Mouse (Mus musculus) heart, adult 18-20 months (tissue): Measurements from ENCODE around the gene Mkrn2. TPM values are rescaled to one million over a fixed set of nuclear protein-coding genes. Genes with fewer than 3 reads are reported as not detected.

Source experiments
- total RNA-seq, 2 experiments: library from RNA; stranded (reverse); gene quantifications; 2 replicates each; pipeline ENCODE4 v1.2.3; 2021

Gene Mkrn2
- total RNA-seq, 2 experiments from 2014 or later, result 36.7 to 41.0 TPM

Other genes with a start within 250 kb of the Mkrn2 start
- 10 to 100 TPM; 12.9 to 19.0 TPM for gene Pparg, start 241.0 kb upstream of the Mkrn2 start, total RNA-seq
- gene Tsen2, start 57.2 kb upstream of the Mkrn2 start, total RNA-seq, result 1 to 10 TPM; 6.0 to 7.4 TPM
- under 1 TPM; 0.39 to 0.40 TPM for gene Mkrn2os, start 9.3 kb upstream of the Mkrn2 start, total RNA-seq
- gene Raf1, start 74.7 kb downstream of the Mkrn2 start, total RNA-seq, result 100 to 1,000 TPM; 107 to 111 TPM
- under 1 TPM; 0.54 to 0.60 TPM for gene Tmem40, start 160.5 kb downstream of the Mkrn2 start, total RNA-seq
- gene Cand2, start 172.6 kb downstream of the Mkrn2 start, total RNA-seq, result 10 to 100 TPM; 73.3 to 76.6 TPM
- gene Rpl32, start 206.8 kb downstream of the Mkrn2 start, total RNA-seq, result 100 to 1,000 TPM; 616 to 693 TPM
- gene Efcab12, start 236.5 kb downstream of the Mkrn2 start, total RNA-seq, result under 1 TPM; 0.27 to 0.54 TPM